Mouse (Mus musculus) ES-Bruce4 (cell line): ENCODE data around the gene Tshz2. TPM values are rescaled to one million over a fixed set of nuclear protein-coding genes. Genes with fewer than 3 reads are reported as not detected.

Experiments used
- H3K27ac ChIP-seq: 2 replicates; pipeline ENCODE4 v1.5.1; 2012; ENCODE audit warnings: low read length, inconsistent platforms; ENCODE audit not compliant: insufficient read depth
- H3K27me3 ChIP-seq: 2 replicates; pipeline ENCODE4 v1.6.1; 2012; ENCODE audit warnings: mild to moderate bottlenecking, low read length, inconsistent platforms; ENCODE audit not compliant: control insufficient read depth, poor library complexity, insufficient read depth, severe bottlenecking
- H3K36me3 ChIP-seq: 2 replicates; pipeline ENCODE4 v1.6.1; 2012; ENCODE audit warnings: inconsistent platforms, mild to moderate bottlenecking, low read length, moderate library complexity; ENCODE audit not compliant: control insufficient read depth, poor library complexity, insufficient read depth, severe bottlenecking
- H3K4me1 ChIP-seq: one replicate; pipeline ENCODE4 v1.8.1; 2011; ENCODE audit warnings: low read length; ENCODE audit not compliant: control insufficient read depth, insufficient read depth
- H3K4me3 ChIP-seq: 2 replicates; pipeline ENCODE4 v1.5.1; 2011; ENCODE audit warnings: low read depth, mild to moderate bottlenecking, low read length
- H3K9ac ChIP-seq: 2 replicates; pipeline ENCODE4 v1.6.1; 2012; ENCODE audit warnings: low read depth, mild to moderate bottlenecking, inconsistent platforms; ENCODE audit not compliant: poor library complexity, severe bottlenecking
- H3K9me3 ChIP-seq: replicated peaks from 2 replicates; pipeline ENCODE4 v1.6.1; 2012; ENCODE audit warnings: mild to moderate bottlenecking, low read length, inconsistent platforms; ENCODE audit not compliant: control insufficient read depth, poor library complexity, insufficient read depth, severe bottlenecking
- CTCF ChIP-seq: IDR thresholded peaks from one replicate; pipeline ENCODE4 v1.8.1; 2011; ENCODE audit warnings: low read depth, low read length
- EP300 ChIP-seq: IDR thresholded peaks from 2 replicates; pipeline ENCODE4 v1.6.1; 2011; ENCODE audit warnings: low read depth, low read length; ENCODE audit not compliant: insufficient read depth
- POLR2A ChIP-seq: IDR thresholded peaks from one replicate; pipeline ENCODE4 v1.8.1; 2011; ENCODE audit warnings: low read length; ENCODE audit not compliant: insufficient read depth
- polyA plus RNA-seq: library from polyadenylated mRNA; stranded (reverse); fragments of >200 nt; gene quantifications from 2 replicates; pipeline ENCODE4 v1.2.4, GENCODE M21; 2011; ENCODE audit warnings: low read depth; ENCODE audit not compliant: missing spikeins, insufficient read depth, insufficient read length

The Tshz2 gene
- polyA plus RNA-seq, 1 experiment = 0.24 TPM

DNA sequence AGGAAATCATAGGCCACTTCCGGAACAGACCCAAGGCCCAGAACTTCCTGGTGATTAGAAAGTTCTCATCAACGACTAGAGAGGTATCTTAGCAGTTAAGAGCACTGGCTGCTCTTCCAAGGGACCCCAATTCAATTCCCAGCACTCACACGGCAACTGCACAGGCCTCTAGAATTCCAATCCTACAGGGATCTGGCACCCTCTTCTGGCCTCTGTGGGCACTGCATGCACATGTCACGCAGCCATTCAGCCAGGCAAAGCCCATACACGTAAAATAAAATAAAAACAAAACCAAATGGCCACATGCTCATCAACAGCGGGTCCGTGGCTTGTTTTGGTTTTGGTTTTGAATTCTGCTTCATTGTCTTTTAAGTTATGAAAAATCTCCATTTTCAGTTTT, 395.0 kb downstream of the Tshz2 start:
- H3K36me3 ChIP-seq = no peaks in the 10 kb centered on the region
- H3K4me1 ChIP-seq = no peaks in the 10 kb centered on the region
- TF ChIP-seq CTCF (peak; percentile 77), EP300 (no peak)
- no peak overlapping the region for H3K9ac ChIP-seq
- no peak overlapping the region for H3K27ac ChIP-seq
- 0 out of 2 replicates have a peak, but pooled peaks cover 4% of the 10 kb centered on the region for H3K9me3 ChIP-seq
- no peaks in the 10 kb centered on the region for H3K27me3 ChIP-seq
- no peak overlapping the region for H3K4me3 ChIP-seq

DNA sequence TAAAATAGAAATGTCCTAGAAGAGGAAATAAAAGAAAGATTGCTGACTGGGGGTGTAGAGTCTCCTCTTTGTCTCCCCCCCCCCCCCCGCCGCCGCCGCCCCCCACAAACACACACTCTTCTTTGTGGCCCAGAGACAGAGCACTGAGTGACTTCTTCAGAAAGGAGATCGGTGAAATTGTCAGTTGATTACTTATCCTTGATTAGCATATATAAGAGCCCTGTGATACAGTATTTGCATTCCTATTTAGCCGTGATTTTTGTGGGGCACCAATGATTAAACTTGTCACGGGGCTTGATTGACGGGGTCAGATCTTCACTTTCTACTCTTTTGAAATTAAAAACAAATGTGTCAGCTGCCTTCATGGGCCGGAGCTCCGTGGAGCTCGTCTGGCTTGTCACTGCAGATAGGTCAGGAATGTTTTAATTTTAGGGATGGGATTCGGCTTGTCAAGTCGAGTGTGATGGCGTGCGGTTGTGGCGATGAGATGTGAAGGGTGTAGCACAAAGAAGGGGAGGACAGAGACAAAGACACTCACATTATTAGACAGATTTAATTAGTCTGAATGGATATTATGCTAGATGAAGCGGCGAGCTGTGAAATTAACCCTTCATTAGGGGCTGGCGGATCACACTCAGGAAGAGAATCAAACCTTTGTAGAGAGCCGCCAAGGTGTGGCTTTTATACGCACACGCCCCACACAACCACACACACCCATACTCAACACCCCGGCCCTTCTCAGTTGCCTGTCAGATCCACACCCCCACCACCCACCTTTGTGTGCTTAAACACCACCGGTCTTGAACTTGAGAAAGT, 395.9 kb downstream of the Tshz2 start:
- no peaks in the 10 kb centered on the region for H3K27me3 ChIP-seq
- H3K9me3 ChIP-seq = 0 out of 2 replicates have a peak, but pooled peaks cover 4% of the 10 kb centered on the region
- H3K4me1 ChIP-seq = no peaks in the 10 kb centered on the region
- TF ChIP-seq CTCF = no peak
- no peak for TF ChIP-seq EP300
- TF ChIP-seq POLR2A = no peak
- H3K4me3 ChIP-seq = no peak overlapping the region
- H3K36me3 ChIP-seq = no peaks in the 10 kb centered on the region
- no peak overlapping the region for H3K9ac ChIP-seq
- H3K27ac ChIP-seq = no peak overlapping the region

DNA sequence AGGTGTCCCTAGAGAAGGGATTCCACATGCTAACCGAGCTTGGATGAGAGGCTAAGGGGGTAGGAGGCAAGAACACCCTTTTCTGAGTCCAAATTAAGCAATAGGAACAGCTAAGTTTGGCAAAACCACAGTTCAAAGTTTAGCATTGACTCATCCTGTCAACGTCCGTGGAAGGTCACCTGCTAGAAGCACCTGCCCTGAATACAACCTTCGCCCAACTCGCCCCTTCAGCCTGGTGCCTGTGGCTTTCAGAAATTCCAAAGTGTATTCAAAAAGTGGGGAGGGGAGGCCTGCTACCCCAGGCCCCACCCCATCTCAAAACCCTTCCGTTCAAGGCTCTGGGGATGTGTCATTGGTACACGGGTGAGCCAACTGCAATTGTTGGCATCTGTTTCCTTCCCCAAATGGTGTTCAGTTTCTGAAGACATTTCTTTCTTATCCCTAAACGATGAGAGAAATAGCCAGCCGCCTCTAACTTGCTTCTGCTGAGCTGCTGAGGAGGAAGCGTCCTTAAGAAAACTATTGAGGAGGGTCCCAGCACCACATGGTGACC, 396.6 kb downstream of the Tshz2 start:
- no peak overlapping the region for H3K27ac ChIP-seq
- H3K9ac ChIP-seq = no peak overlapping the region
- H3K36me3 ChIP-seq = no peaks in the 10 kb centered on the region
- H3K9me3 ChIP-seq = 0 out of 2 replicates have a peak, but pooled peaks cover 4% of the 10 kb centered on the region
- no peaks in the 10 kb centered on the region for H3K27me3 ChIP-seq
- no peaks in the 10 kb centered on the region for H3K4me1 ChIP-seq
- TF ChIP-seq CTCF (no peak), EP300 (no peak), POLR2A (no peak)
- H3K4me3 ChIP-seq = no peak overlapping the region

DNA sequence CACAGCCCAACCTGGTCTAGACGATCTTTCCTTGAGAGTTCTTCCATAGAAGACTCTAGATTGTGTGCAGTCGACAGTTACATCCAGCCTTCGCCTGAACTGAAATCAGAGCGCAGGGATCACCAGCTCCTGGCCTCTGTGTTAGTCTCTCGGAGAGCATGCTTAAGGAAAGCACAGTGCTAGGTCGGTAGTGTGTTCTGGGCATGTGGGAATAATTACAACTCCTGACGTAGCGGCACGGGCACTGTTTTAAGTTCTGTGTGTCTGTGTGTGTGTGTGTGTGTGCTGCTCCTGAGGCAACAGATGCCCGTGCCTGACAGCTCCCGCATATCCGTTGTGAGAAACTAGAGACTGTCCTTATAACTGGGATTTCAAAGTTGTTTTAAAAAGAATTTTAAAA, 398.4 kb downstream of the Tshz2 start:
- TF ChIP-seq EP300 (no peak), CTCF (no peak), POLR2A (no peak)
- no peaks in the 10 kb centered on the region for H3K4me1 ChIP-seq
- no peak overlapping the region for H3K27ac ChIP-seq

DNA sequence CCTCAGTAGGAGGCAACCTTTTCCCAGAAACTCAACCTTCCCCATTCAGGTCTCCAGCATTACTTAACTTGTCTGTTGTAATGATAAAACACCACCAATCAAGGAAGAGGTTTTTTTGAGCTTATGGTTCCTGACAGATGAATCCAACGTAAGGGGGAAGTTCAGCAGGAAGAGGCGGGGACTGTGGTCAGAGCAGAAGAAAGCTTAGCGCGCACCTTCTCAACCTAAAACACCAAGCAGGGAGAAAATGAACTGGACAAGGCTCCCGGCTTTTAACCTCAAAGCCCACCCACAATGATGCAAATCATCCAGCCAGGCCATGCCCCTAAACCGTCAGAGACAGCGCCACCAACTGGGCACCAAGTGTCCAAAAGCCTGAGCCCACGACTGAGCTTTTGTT, 399.1 kb downstream of the Tshz2 start:
- H3K9me3 ChIP-seq = 0 out of 2 replicates have a peak, but pooled peaks cover 4% of the 10 kb centered on the region
- H3K9ac ChIP-seq = no peak overlapping the region
- H3K27ac ChIP-seq = no peak overlapping the region
- H3K36me3 ChIP-seq = no peaks in the 10 kb centered on the region
- peak; percentile 46 for TF ChIP-seq CTCF
- no peak for TF ChIP-seq POLR2A
- no peaks in the 10 kb centered on the region for H3K4me1 ChIP-seq
- no peaks in the 10 kb centered on the region for H3K27me3 ChIP-seq
- no peak overlapping the region for H3K4me3 ChIP-seq

More for the DNA sequence above, 398.4 kb downstream of the Tshz2 start:
- Histone ChIP-seq H3K9me3 (0 out of 2 replicates have a peak, but pooled peaks cover 4% of the 10 kb centered on the region), H3K27me3 (no peaks in the 10 kb centered on the region), H3K36me3 (no peaks in the 10 kb centered on the region), H3K4me3 (no peak overlapping the region), H3K9ac (no peak overlapping the region)

DNA sequence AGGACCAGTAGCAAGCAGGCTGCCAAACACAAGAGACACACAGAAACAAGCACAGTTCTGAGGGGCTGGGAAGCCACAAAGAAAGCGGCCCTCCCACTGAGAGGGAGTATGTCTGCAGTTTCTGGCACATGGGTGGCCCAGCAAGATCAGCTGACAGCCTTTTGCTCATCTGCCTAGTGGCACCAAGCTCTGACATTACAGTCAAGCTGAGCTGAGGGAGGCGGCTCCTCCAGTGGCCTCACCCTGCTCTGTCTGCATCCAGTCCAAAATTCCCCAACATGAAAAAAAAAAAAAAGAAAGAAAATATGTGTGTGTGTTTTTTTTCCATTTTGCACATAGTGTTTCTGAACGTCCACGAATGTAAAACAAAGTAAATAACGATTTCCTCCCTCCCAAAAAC, 400.4 kb downstream of the Tshz2 start:
- no peak overlapping the region for H3K9ac ChIP-seq
- TF ChIP-seq CTCF (no peak), EP300 (no peak), POLR2A (no peak)
- no peak overlapping the region for H3K4me3 ChIP-seq
- no peaks in the 10 kb centered on the region for H3K27me3 ChIP-seq
- no peaks in the 10 kb centered on the region for H3K36me3 ChIP-seq
- H3K4me1 ChIP-seq = no peaks in the 10 kb centered on the region
- H3K9me3 ChIP-seq = 0 out of 2 replicates have a peak, but pooled peaks cover 4% of the 10 kb centered on the region
- no peak overlapping the region for H3K27ac ChIP-seq
